Mouse (Mus musculus) liver, embryonic 16.5 days (tissue): ENCODE data around the gene Gnai3. TPM values are rescaled to one million over a fixed set of nuclear protein-coding genes. Genes with fewer than 3 reads are reported as not detected.

Source experiments
- ATAC-seq: fragments of 200-750 bp; cut with Nextera tagmentation; 2 replicates; pipeline ENCODE4 v1.8.0; 2017; ENCODE audit warnings: low read depth, mild to moderate bottlenecking, moderate number of reproducible peaks, moderate library complexity
- H3K27ac ChIP-seq: fragments of 300-500 bp; sonication (generic); 2 replicates; pipeline ENCODE4 v1.5.1; 2014; ENCODE audit warnings: mild to moderate bottlenecking, low read length
- H3K27me3 ChIP-seq: fragments of 300-500 bp; sonication (generic); 2 replicates; pipeline ENCODE4 v1.6.1; 2014; ENCODE audit warnings: low read depth, low read length, mixed read lengths; ENCODE audit not compliant: control insufficient read depth, insufficient read depth
- H3K36me3 ChIP-seq: fragments of 300-500 bp; sonication (generic); 2 replicates; pipeline ENCODE4 v1.6.1; 2014; ENCODE audit warnings: mild to moderate bottlenecking; ENCODE audit not compliant: control insufficient read depth, insufficient read depth
- H3K4me1 ChIP-seq: fragments of 300-500 bp; sonication (generic); 2 replicates; pipeline ENCODE4 v1.6.1; 2014; ENCODE audit warnings: low read depth, low read length, mixed read lengths; ENCODE audit not compliant: control insufficient read depth
- H3K4me2 ChIP-seq: fragments of 300-500 bp; sonication (generic); 2 replicates; pipeline ENCODE4 v1.6.1; 2014; ENCODE audit warnings: low read depth, low read length, mixed read lengths
- H3K4me3 ChIP-seq: fragments of 300-500 bp; sonication (generic); 2 replicates; pipeline ENCODE4 v1.5.1; 2014; ENCODE audit warnings: low read depth, mild to moderate bottlenecking, low read length
- H3K9ac ChIP-seq: fragments of 300-500 bp; sonication (generic); 2 replicates; pipeline ENCODE4 v1.6.1; 2014; ENCODE audit warnings: low read depth, low read length
- H3K9me3 ChIP-seq: fragments of 300-500 bp; sonication (generic); replicated peaks from 2 replicates; pipeline ENCODE4 v1.6.1; 2016; ENCODE audit warnings: low read length; ENCODE audit not compliant: control insufficient read depth
- WGBS: fragments of 180-500 bp; shearing (Covaris S2); extraction: QIAGEN DNeasy Blood & Tissue Kit; methylation state at CpG from one replicate; pipeline ENCODE4 v1.1.7; 2014; ENCODE audit not compliant: insufficient replicate concordance; 5-methylcytosine and 5-hydroxymethylcytosine counted together
- polyA plus RNA-seq: library from polyadenylated mRNA; unstranded; fragments of >200 nt; fragmentation: Nextera tagmentation; extraction: Ambion mirVana; gene quantifications from 2 replicates; pipeline ENCODE4 v1.2.1, GENCODE M21; 2015

Gnai3 gene
- polyA plus RNA-seq, 1 experiment from 2014 or later: 69.9 TPM

GRCm38 (mm10) chr3:108165532-108166315, 19.8 kb upstream of the Gnai3 start:
- WGBS: 53% methylated on average over 10 of the region's 10 CpGs
- no peaks in the 10 kb centered on the region; the same call in 1 of the 2 replicates for H3K27me3 ChIP-seq
- no peak overlapping the region for H3K4me3 ChIP-seq
- H3K9me3 ChIP-seq: no peaks in the 10 kb centered on the region
- no peak overlapping the region for H3K4me2 ChIP-seq
- H3K27ac ChIP-seq: no peak overlapping the region
- no peaks in the 10 kb centered on the region for H3K4me1 ChIP-seq
- peak; percentile 9; the same call in 1 of the 2 replicates for ATAC-seq
- no peak overlapping the region for H3K9ac ChIP-seq
- no peaks in the 10 kb centered on the region for H3K36me3 ChIP-seq

- Histone ChIP-seq H3K4me1 (no peaks in the 10 kb centered on the region), H3K27ac (no peak overlapping the region), H3K4me3 (no peak overlapping the region), H3K4me2 (0 out of 2 replicates have a peak overlapping the region, but pooled peaks have one; percentile 21), H3K36me3 (no peaks in the 10 kb centered on the region), H3K27me3 (no peaks in the 10 kb centered on the region; the same call in 1 of the 2 replicates), H3K9me3 (no peaks in the 10 kb centered on the region), H3K9ac (no peak overlapping the region)
- 29% methylated on average over 9 of the region's 9 CpGs for WGBS
- peak; percentile 30; the same call in 1 of the 2 replicates for ATAC-seq
Measured at GRCm38 (mm10) chr3:108164807-108165206, 18.9 kb upstream of the Gnai3 start.

- no peak overlapping the region for H3K4me3 ChIP-seq
- H3K36me3 ChIP-seq: no peaks in the 10 kb centered on the region
- no peak overlapping the region for H3K9ac ChIP-seq
- no peak for ATAC-seq
- H3K27ac ChIP-seq: no peak overlapping the region
- H3K9me3 ChIP-seq: no peaks in the 10 kb centered on the region
- no peaks in the 10 kb centered on the region; the same call in 1 of the 2 replicates for H3K27me3 ChIP-seq
- no peaks in the 10 kb centered on the region for H3K4me1 ChIP-seq
- 46% methylated on average over 5 of the region's 5 CpGs for WGBS
- H3K4me2 ChIP-seq: no peak overlapping the region
Measured at GRCm38 (mm10) chr3:108164091-108164490, 18.1 kb upstream of the Gnai3 start.

DNA sequence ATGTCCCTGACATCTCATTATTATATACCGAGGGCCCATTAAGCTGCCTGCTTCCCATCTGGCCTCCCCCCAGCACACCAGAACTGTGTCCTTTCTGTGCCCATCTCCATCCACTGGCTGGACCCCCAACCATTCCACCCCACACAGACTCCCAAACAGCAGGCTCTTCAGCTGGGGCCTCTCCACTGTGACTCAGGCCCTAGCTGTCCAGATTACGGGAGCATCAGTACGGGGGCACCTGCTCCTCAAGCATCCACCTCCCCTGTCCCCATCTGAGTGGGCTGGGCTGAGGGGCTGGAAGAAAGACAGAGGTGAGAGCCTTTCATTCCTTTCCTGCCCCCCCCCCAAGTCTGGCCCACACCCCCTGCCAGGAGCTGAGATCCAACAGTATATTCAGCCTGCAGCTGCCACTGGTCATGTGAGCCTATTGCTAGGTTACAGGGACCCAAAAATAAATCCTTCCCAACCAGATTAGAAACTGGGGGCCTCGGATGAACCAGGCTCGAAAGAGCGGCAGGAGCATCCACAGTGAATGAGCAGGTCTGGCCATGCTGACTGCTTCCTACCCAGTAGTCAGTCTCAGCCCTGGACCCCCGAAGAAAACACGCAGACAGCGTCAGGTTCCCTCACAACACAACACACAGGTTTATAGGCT, 12.6 kb upstream of the Gnai3 start:
- Histone ChIP-seq H3K36me3 (no peaks in the 10 kb centered on the region), H3K4me2 (no peak overlapping the region), H3K9ac (no peak overlapping the region), H3K9me3 (no peaks in the 10 kb centered on the region), H3K4me1 (no peaks in the 10 kb centered on the region), H3K27ac (no peak overlapping the region), H3K4me3 (no peak overlapping the region), H3K27me3 (no peaks in the 10 kb centered on the region)
- WGBS: 61% methylated on average over 9 of the region's 9 CpGs
- ATAC-seq: no peak

GRCm38 (mm10) chr3:108154656-108155055, 8.7 kb upstream of the Gnai3 start, which contains the start of gene Gpr61:
Gene Gpr61 (minus strand): TSS chr3:108154882.
- Histone ChIP-seq H3K4me1 (no peaks in the 10 kb centered on the region), H3K27me3 (no peaks in the 10 kb centered on the region), H3K27ac (no peak within 1 kb of the TSS), H3K4me3 (no peak within 1 kb of the TSS), H3K9ac (no peak within 1 kb of the TSS), H3K9me3 (no peaks in the 10 kb centered on the region), H3K36me3 (no peaks in the 10 kb centered on the region), H3K4me2 (no peak within 1 kb of the TSS)
- 42% methylated on average over 4 of the region's 4 CpGs for WGBS
- ATAC-seq: no peak

- Histone ChIP-seq H3K4me3 (no peak overlapping the region), H3K9ac (no peak overlapping the region), H3K4me1 (peaks cover 7% of the 10 kb centered on the region), H3K27ac (no peak overlapping the region), H3K9me3 (no peaks in the 10 kb centered on the region), H3K36me3 (no peaks in the 10 kb centered on the region), H3K27me3 (no peaks in the 10 kb centered on the region), H3K4me2 (no peak overlapping the region)
- ATAC-seq: no peak
- WGBS: 68% methylated on average over 3 of the region's 3 CpGs
Measured at GRCm38 (mm10) chr3:108152290-108152689, 6.3 kb upstream of the Gnai3 start.

DNA sequence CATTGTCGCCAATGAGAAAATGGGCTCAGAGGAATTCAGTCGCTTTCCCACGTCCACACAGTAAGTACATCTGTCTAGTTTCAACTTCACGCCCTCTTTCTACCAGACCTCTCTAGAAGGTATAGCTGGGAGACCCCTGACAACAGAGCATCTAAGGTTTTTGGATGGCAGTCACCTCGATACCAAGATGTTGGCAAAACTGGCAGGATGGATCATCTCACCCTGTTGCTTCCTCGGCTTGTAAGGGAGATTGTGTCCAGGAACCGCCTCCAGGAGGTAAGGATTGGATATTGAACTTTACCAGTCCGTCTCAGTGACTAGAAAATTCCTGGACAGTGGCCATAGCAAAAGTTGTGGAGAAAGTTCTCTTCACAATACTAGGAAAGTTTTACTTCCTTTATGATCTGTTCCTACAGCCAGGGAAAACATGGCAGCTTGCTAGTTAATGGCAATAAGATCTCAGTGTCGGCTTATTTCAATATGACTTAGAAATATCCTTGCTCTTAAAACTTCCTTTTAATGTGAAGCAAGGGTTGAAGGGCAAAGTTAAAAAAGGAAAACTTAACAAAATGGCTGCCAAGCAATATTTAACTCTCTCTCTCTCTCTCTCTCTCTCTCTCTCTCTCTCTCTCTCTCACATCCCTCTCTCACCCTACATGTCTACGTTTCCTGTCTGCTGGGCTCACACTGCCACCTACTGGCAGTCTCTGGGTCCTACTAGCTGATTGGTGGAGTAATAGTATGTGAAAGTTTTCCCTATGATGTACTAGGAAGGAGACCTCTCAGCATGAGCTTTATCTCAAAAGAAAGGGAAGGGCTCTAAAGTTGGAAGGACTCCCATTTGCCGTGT, 1.7 kb upstream of the Gnai3 start:
- Histone ChIP-seq H3K4me1 (peaks cover 28% of the 10 kb centered on the region), H3K27ac (peak overlapping the region; percentile 68), H3K27me3 (no peaks in the 10 kb centered on the region), H3K36me3 (peaks cover 3% of the 10 kb centered on the region), H3K4me2 (peak overlapping the region; percentile 10; the same call in 1 of the 2 replicates), H3K9ac (0 out of 2 replicates have a peak overlapping the region, but pooled peaks have one; percentile 4), H3K4me3 (no peak overlapping the region), H3K9me3 (no peaks in the 10 kb centered on the region)
- ATAC-seq: peak; percentile 15; the same call in 1 of the 2 replicates
- 60% methylated on average over 11 of the region's 11 CpGs for WGBS

DNA sequence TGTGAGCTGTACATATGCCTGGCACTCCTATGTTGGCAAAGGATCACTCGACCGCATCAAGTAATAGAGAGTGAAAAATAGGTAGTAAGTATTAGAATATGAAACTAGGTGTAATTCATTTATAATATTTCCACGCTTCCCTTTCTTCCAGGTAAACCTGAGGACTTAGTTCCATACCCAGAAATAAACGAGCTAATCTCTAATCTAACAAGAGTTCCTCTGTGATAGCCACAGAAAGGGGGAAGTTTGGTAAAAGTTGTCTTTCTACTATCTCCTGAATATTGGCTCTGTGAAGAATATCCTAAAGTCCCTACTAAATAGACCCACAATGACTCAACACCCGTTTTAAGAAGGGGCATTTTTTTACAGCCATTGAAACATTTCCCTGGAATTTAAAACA, 725 bp upstream of the Gnai3 start:
- H3K4me1 ChIP-seq: peaks cover 30% of the 10 kb centered on the region
- no peaks in the 10 kb centered on the region for H3K9me3 ChIP-seq
- H3K4me2 ChIP-seq: peak overlapping the region; percentile 89
- H3K27me3 ChIP-seq: no peaks in the 10 kb centered on the region
- peak overlapping the region; percentile 79 for H3K4me3 ChIP-seq
- H3K9ac ChIP-seq: peak overlapping the region; percentile 95
- 26% methylated on average over 5 of the region's 5 CpGs for WGBS
- H3K36me3 ChIP-seq: peaks cover 3% of the 10 kb centered on the region
- no peak for ATAC-seq
- H3K27ac ChIP-seq: peak overlapping the region; percentile 96
